Mouse (Mus musculus) cerebellum, adult 2 months (tissue): ENCODE data around the gene Ubr2. TPM values are rescaled to one million over a fixed set of nuclear protein-coding genes. Genes with fewer than 3 reads are reported as not detected.

ENCODE experiments used
- DNase-seq, 2 experiments: peaks; one replicate each; pipeline ENCODE4 v3.0.0; 2021
- H3K27ac ChIP-seq: fragments of 200-500 bp; 2 replicates; pipeline ENCODE4 v1.5.1; 2012; ENCODE audit warnings: low read length, control low read depth, inconsistent platforms; ENCODE audit not compliant: insufficient read depth
- H3K27me3 ChIP-seq: fragments of 200-500 bp; 2 replicates; pipeline ENCODE4 v1.6.1; 2012; ENCODE audit warnings: inconsistent platforms, mild to moderate bottlenecking, low read length, moderate library complexity; ENCODE audit not compliant: control insufficient read depth, insufficient read depth
- H3K4me1 ChIP-seq: fragments of 200-500 bp; 2 replicates; pipeline ENCODE4 v1.6.1; 2011; ENCODE audit warnings: low read length; ENCODE audit not compliant: control insufficient read depth, insufficient read depth
- H3K4me3 ChIP-seq: fragments of 200-500 bp; replicated peaks from 2 replicates; pipeline ENCODE3; 2011; ENCODE audit warnings: mild to moderate bottlenecking, low read depth, low read length, control low read depth; ENCODE audit not compliant: insufficient read depth
- CTCF ChIP-seq: fragments of 200-500 bp; IDR thresholded peaks from 2 replicates; pipeline ENCODE4 v1.5.1; 2011; ENCODE audit warnings: low read depth, mild to moderate bottlenecking, control low read depth, low read length, moderate library complexity, borderline replicate concordance; ENCODE audit not compliant: insufficient read depth
- POLR2A ChIP-seq: fragments of 200-500 bp; IDR thresholded peaks from 2 replicates; pipeline ENCODE4 v1.6.1; 2011; ENCODE audit warnings: low read length, control low read depth, borderline replicate concordance; ENCODE audit not compliant: insufficient read depth
- WGBS: fragments of 180-500 bp; shearing (Covaris S2); methylation state at CpG from one replicate; pipeline ENCODE4 v1.1.7; 2018; 5-methylcytosine and 5-hydroxymethylcytosine counted together
- polyA plus RNA-seq: library from polyadenylated mRNA; depleted of rRNA; stranded (reverse); fragments of >200 nt; gene quantifications from 2 replicates; pipeline ENCODE4 v1.2.3, GENCODE M21; 2012; rRNA removed

Ubr2 gene
- polyA plus RNA-seq = 38.5 and 43.3 TPM in 2 replicates

DNA sequence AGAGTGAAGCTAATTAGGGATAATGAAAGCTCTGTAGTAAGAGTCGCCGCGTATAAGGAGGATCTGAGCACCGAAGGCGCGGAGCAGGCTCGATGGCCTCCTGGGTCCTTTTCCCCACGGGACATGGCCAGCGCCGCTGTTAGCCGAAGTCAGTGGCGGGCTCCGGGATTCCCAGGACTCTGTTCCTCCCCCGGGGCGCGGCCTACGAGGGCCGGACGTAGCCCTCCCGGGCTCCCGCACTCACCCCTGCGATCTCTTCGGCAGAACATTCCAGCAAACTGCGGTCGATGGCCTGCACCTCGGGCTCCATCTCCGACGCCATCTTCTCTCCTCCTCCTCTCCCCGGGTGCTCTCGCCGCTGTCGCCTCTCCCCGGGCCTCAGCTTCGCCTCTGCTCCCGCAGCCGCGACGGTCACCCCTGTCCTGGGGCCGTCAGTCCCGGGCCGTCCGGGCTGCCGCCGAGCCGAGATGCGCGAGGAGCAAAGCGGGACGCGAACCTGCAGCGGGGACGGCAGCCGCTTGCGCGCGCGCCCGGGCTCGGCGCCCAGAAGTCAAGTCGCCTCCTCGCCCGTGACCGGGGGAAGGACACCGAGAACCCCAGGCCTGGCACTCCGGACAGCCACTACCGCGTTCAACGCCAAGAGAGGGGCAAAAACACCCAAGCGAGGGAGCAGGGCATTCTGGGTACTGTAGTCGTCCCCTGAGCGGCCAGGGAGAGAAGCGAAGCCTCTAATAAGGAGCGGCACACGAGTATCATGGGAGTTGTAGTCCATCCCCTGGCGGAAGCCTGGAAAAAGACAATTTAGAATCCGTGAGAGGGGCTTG is at the start of gene Ubr2:
TSS of gene Ubr2 (minus strand) at position 659 of the 824 bp plus-strand sequence.
- peak within 1 kb of the TSS; percentile 95 for H3K27ac ChIP-seq
- TF ChIP-seq CTCF (no peak; the same call in 1 of the 2 replicates), POLR2A (peak; percentile 83)
- DNase-seq = peak; percentile 94 to 98
- peaks cover 7% of the 10 kb centered on the region for H3K4me1 ChIP-seq
- under 1% methylated on average over 77 of the region's 77 CpGs for WGBS
- H3K4me3 ChIP-seq = peak within 1 kb of the TSS; percentile 83
- H3K27me3 ChIP-seq = no peaks in the 10 kb centered on the region

DNA sequence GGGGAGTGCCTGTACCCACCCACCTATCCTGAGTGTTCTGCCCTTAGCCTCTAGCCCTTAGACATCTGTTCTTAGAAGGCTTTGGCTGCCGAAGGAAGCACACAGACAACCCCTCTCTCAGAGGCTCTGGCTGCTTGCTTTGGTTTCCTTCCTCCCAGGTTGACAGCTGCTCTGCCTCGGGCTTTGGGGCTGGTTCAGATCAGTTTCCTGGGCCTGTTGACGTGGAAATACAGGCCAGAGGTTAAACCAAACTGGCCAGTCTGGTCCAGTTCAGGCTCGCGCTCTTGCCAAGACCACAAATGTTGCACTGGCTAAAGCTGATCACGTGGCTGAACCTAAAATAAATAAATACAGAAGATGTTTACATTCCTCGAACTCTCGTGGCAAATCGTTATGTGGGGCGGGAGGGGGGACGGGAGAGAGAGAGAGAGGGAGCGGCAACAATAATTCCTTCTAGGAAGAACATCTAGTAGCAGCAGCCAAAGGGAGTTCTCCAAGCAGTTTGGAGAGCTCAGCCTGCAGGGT is 49.5 kb upstream of the Ubr2 start:
- no peak overlapping the region for H3K27ac ChIP-seq
- H3K4me1 ChIP-seq = peaks cover 4% of the 10 kb centered on the region; the same call in 1 of the 2 replicates
- DNase-seq = no peak
- TF ChIP-seq CTCF (no peak), POLR2A (no peak)
- H3K27me3 ChIP-seq = no peaks in the 10 kb centered on the region; the same call in 1 of the 2 replicates
- no peak overlapping the region for H3K4me3 ChIP-seq
- 65% methylated on average over 12 of the region's 12 CpGs for WGBS

DNA sequence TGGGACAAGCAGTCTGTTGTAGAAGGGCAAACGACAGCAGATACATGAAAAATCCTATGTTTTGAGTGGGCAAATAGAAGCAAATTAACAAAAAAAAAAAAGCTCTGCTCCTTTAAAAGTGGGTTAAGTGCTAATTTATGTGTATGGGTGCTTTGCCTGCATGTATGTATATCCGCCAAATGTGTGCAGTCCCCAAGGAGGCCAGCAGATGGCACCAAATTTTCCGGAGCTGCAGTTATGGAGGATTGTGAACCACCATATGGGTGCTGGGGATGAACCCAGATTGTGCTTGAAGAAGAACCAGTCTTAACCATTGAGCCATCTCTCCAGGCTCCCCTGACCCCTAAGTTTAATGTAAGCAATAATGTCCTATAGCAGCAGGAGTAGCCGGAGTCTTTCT is 47.6 kb upstream of the Ubr2 start:
- Histone ChIP-seq H3K27me3 (no peaks in the 10 kb centered on the region; the same call in 1 of the 2 replicates), H3K4me1 (no peaks in the 10 kb centered on the region), H3K27ac (no peak overlapping the region), H3K4me3 (no peak overlapping the region)
- TF ChIP-seq CTCF = no peak
- no peak for TF ChIP-seq POLR2A
- no peak for DNase-seq
- WGBS = 95% methylated on average over 4 of the region's 4 CpGs

DNA sequence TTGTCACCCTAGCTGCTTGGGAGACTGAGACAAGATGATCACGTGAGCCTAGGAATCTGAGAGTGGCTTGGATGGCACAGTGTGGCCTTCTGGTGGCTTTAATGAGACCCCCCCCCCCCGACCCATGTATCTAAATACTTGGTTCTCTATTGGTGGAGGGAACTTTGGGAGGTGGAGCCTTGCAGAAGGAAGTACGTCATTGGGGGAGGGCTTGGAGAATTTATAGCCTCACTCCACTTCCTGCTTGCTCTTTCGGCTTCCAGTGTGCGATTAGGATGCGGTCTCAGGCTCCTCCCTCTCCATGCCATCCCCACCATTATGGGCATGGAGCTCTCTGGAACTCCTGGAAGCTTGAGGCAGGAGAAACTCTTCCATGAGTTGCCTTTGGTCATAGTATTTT is 46.1 kb upstream of the Ubr2 start:
- no peak for TF ChIP-seq CTCF
- no peak for DNase-seq
- Histone ChIP-seq H3K27ac (no peak overlapping the region), H3K4me1 (no peaks in the 10 kb centered on the region), H3K4me3 (no peak overlapping the region), H3K27me3 (no peaks in the 10 kb centered on the region; the same call in 1 of the 2 replicates)
- WGBS = 78% methylated on average over 6 of the region's 6 CpGs

DNA sequence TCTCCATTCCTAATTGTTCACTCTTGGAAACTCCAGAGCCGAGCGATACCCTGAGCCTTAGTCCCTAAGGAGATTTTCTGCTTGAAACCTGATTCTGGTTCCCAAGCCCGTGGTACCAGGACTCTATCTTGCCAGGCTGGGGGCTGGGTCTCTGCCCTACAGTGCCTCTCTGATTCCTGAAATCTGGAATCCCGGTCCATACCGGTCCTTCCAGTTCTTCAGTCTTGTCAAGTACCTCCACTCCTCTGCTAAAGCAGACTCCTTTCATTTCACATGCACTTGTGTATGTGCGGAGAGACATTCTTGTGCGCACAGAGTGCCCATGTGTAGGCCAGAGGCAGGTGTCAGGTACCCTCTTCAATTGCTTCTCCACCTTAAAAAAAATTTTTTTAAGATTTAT is 44.8 kb upstream of the Ubr2 start:
- no peak overlapping the region for H3K4me3 ChIP-seq
- no peak overlapping the region for H3K27ac ChIP-seq
- no peaks in the 10 kb centered on the region; the same call in 1 of the 2 replicates for H3K27me3 ChIP-seq
- TF ChIP-seq POLR2A = no peak
- TF ChIP-seq CTCF = no peak
- no peak for DNase-seq
- no peaks in the 10 kb centered on the region for H3K4me1 ChIP-seq
- 84% methylated on average over 7 of the region's 7 CpGs for WGBS

DNA sequence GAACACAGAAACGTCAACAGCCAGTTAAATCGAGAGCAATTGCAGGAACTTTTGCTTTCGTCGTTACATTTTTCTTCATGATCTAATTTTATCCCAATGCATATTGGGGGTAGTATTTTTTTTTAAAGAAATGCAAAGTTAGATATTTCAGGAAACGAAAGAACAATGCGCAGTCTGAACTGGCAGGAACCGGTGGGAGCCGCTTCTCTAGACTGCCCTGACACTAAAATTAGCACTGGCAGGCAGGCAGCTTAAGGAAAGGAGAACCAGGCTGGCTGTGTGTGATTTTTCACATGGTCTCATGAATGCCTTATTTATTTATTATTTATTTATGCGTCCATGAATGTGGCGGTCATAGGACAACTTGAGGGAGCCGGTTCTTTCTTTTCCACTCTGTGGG is 44.3 kb upstream of the Ubr2 start:
- TF ChIP-seq CTCF (no peak), POLR2A (no peak)
- WGBS = 88% methylated on average over 11 of the region's 11 CpGs
- H3K4me1 ChIP-seq = no peaks in the 10 kb centered on the region
- H3K27ac ChIP-seq = no peak overlapping the region
- no peaks in the 10 kb centered on the region; the same call in 1 of the 2 replicates for H3K27me3 ChIP-seq
- DNase-seq = no peak
- no peak overlapping the region for H3K4me3 ChIP-seq

DNA sequence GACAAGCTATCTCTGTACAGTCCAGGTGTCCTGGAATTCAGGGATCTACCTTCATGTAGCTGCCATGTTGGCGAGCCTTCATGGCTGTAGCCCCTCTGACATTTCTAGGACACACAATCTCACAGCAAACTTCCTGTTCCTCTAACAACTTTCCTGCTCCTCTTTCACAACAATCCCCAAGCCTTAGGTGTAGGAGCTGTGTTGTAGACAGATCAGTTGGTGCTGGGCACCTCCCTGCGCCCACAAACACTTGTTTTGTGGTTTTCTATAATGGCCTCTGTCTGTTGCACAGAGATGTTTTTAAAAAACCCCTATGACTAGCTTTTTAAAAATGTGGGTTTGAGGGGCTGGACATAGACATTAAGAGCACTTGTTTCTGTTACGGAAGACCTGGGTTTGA is 40.3 kb upstream of the Ubr2 start:
- TF ChIP-seq POLR2A (no peak), CTCF (no peak)
- WGBS = 92% methylated on average over 3 of the region's 3 CpGs
- H3K27me3 ChIP-seq = no peaks in the 10 kb centered on the region
- no peak overlapping the region for H3K27ac ChIP-seq
- DNase-seq = no peak
- no peak overlapping the region for H3K4me3 ChIP-seq
- no peaks in the 10 kb centered on the region for H3K4me1 ChIP-seq

GRCm38 (mm10) chr17:47042866-47043265 is 32.5 kb upstream of the Ubr2 start:
- no peak overlapping the region for H3K4me3 ChIP-seq
- TF ChIP-seq CTCF (no peak), POLR2A (no peak)
- WGBS = 93% methylated on average over 14 of the region's 14 CpGs
- H3K27me3 ChIP-seq = no peaks in the 10 kb centered on the region
- H3K4me1 ChIP-seq = no peaks in the 10 kb centered on the region
- no peak overlapping the region for H3K27ac ChIP-seq
- no peak for DNase-seq
